Mouse (Mus musculus): ENCODE measurements around the gene Serpinb9d. TPM values are rescaled to one million over a fixed set of nuclear protein-coding genes. Genes with fewer than 3 reads are reported as not detected.
"Not testable (repeated sequence)": the region's sequence is repeated elsewhere in the genome, so short reads cannot be mapped to it uniquely, and the experiment has no call there.

The Serpinb9d gene
- polyA plus RNA-seq (2015; fragmentation: Nextera tagmentation; extraction: Ambion mirVana) = not detected in 2 replicates

GRCm38 (mm10) chr13:33192659-33193058, at the start of gene Serpinb9d:
Gene Serpinb9d, plus strand, starts transcription at chr13:33192959.
- Histone ChIP-seq H3K27me3 (no peaks in the 10 kb centered on the region), H3K4me2 (replicated peaks) (no peak within 1 kb of the TSS)

GRCm38 (mm10) chr13:33159642-33160041, 33.1 kb upstream of the Serpinb9d start, which contains the start of gene Serpinb9c:
Gene Serpinb9c, minus strand, starts transcription at chr13:33159742.
- H3K4me3 ChIP-seq (replicated peaks) = no peak within 1 kb of the TSS

More at GRCm38 (mm10) chr13:33192659-33193058, at the start of gene Serpinb9d:
- 83% methylated on average over 5 of the region's 5 CpGs for WGBS
- Histone ChIP-seq H3K9me3 (no peaks in the 10 kb centered on the region), H3K4me3 (replicated peaks) (no peak within 1 kb of the TSS), H3K27ac (no peak within 1 kb of the TSS), H3K9ac (replicated peaks) (no peak within 1 kb of the TSS), H3K4me1 (replicated peaks) (no peaks in the 10 kb centered on the region), H3K36me3 (no peaks in the 10 kb centered on the region)
- no peak for ATAC-seq

GRCm38 (mm10) chr13:33190486-33190885, 2.3 kb upstream of the Serpinb9d start:
- 83% methylated on average over 1 of the region's 1 CpGs for WGBS
- not testable (repeated sequence) for H3K9ac ChIP-seq (replicated peaks); H3K4me1 ChIP-seq (replicated peaks); H3K4me2 ChIP-seq (replicated peaks); H3K36me3 ChIP-seq; H3K27me3 ChIP-seq; H3K9me3 ChIP-seq; ATAC-seq; H3K27ac ChIP-seq; H3K4me3 ChIP-seq (replicated peaks)

More at GRCm38 (mm10) chr13:33159642-33160041, 33.1 kb upstream of the Serpinb9d start, which contains the start of gene Serpinb9c:
- 81% methylated on average over 4 of the region's 4 CpGs for WGBS
- H3K27me3 ChIP-seq = no peaks in the 10 kb centered on the region
- H3K27ac ChIP-seq = no peak within 1 kb of the TSS
- peaks cover 12% of the 10 kb centered on the region; the same call in 1 of the 2 replicates for H3K9me3 ChIP-seq
- no peak for ATAC-seq
- H3K9ac ChIP-seq (replicated peaks) = no peak within 1 kb of the TSS
- no peak within 1 kb of the TSS for H3K4me2 ChIP-seq (replicated peaks)
- H3K36me3 ChIP-seq = no peaks in the 10 kb centered on the region
- no peaks in the 10 kb centered on the region for H3K4me1 ChIP-seq (replicated peaks)

GRCm38 (mm10) chr13:33199740-33200139, 7.0 kb downstream of the Serpinb9d start:
- no peaks in the 10 kb centered on the region for H3K27me3 ChIP-seq
- no peak overlapping the region for H3K9ac ChIP-seq (replicated peaks)
- no peak overlapping the region for H3K27ac ChIP-seq
- ATAC-seq = no peak
- H3K4me3 ChIP-seq (replicated peaks) = no peak overlapping the region
- no peaks in the 10 kb centered on the region for H3K36me3 ChIP-seq
- no peaks in the 10 kb centered on the region for H3K9me3 ChIP-seq
- WGBS = 62% methylated on average over 2 of the region's 2 CpGs
- H3K4me1 ChIP-seq (replicated peaks) = no peaks in the 10 kb centered on the region
- no peak overlapping the region for H3K4me2 ChIP-seq (replicated peaks)

- WGBS = 80% methylated on average over 2 of the region's 2 CpGs
- not testable (repeated sequence) for H3K27ac ChIP-seq; H3K4me3 ChIP-seq (replicated peaks); ATAC-seq; H3K4me1 ChIP-seq (replicated peaks); H3K27me3 ChIP-seq; H3K36me3 ChIP-seq; H3K9ac ChIP-seq (replicated peaks); H3K4me2 ChIP-seq (replicated peaks)
- H3K9me3 ChIP-seq = peaks cover 11% of the 10 kb centered on the region
Observed at GRCm38 (mm10) chr13:33249312-33249711, 56.6 kb downstream of the Serpinb9d start, which contains the start of gene Serpinb9e. Gene Serpinb9e, plus strand, starts transcription at chr13:33249612.

Other genes starting within 250 kb of the Serpinb9d start
- 0.61 and 0.86 TPM in 2 replicates for gene Serpinb6b, start 227.8 kb upstream of the Serpinb9d start, polyA plus RNA-seq (2015; fragmentation: Nextera tagmentation; extraction: Ambion mirVana)
- gene Serpinb9, start 189.7 kb upstream of the Serpinb9d start, polyA plus RNA-seq (2015; fragmentation: Nextera tagmentation; extraction: Ambion mirVana) = 0.89 and 0.90 TPM in 2 replicates
- 0.23 and 0.32 TPM in 2 replicates for gene Serpinb9b, start 165.5 kb upstream of the Serpinb9d start, polyA plus RNA-seq (2015; fragmentation: Nextera tagmentation; extraction: Ambion mirVana)
- gene Serpinb1b, start 114.4 kb upstream of the Serpinb9d start, polyA plus RNA-seq (2015; fragmentation: Nextera tagmentation; extraction: Ambion mirVana) = 0.46 and 2.5 TPM in 2 replicates
- gene Serpinb9c, start 33.2 kb upstream of the Serpinb9d start, polyA plus RNA-seq (2015; fragmentation: Nextera tagmentation; extraction: Ambion mirVana) = not detected in 2 replicates
- gene Serpinb9e, start 56.7 kb downstream of the Serpinb9d start, polyA plus RNA-seq (2015; fragmentation: Nextera tagmentation; extraction: Ambion mirVana) = not detected in 2 replicates
- not detected in 2 replicates for gene Serpinb9f, start 131.1 kb downstream of the Serpinb9d start, polyA plus RNA-seq (2015; fragmentation: Nextera tagmentation; extraction: Ambion mirVana)
- not detected in 2 replicates for gene Gm11397, start 202.8 kb downstream of the Serpinb9d start, polyA plus RNA-seq (2015; fragmentation: Nextera tagmentation; extraction: Ambion mirVana)

Data from midbrain, embryonic 13.5 days (tissue).